Mouse (Mus musculus) kidney, embryonic 15.5 days (tissue): ENCODE measurements at regions not wholly inside any gene's neighbourhood (a gene's known extent, or its start where the extent isn't known, plus 50 kb on each side); places are given as distances from the start of the nearest gene placed in this dataset.

ENCODE experiments used
- ATAC-seq: fragments of 200-750 bp; cut with Nextera tagmentation; replicated peaks from 2 replicates; pipeline ENCODE4 v1.8.0; 2017; ENCODE audit warnings: moderate TSS enrichment; ENCODE audit not compliant: low FRiP score
- H3K27ac ChIP-seq: fragments of 300-500 bp; sonication (generic); 2 replicates; pipeline ENCODE4 v1.5.1; 2015; ENCODE audit warnings: mild to moderate bottlenecking, inconsistent platforms
- H3K27me3 ChIP-seq: fragments of 300-500 bp; sonication (generic); 2 replicates; pipeline ENCODE4 v1.6.1; 2015; ENCODE audit warnings: inconsistent platforms
- H3K36me3 ChIP-seq: fragments of 300-500 bp; sonication (generic); 2 replicates; pipeline ENCODE4 v1.6.1; 2015; ENCODE audit warnings: inconsistent platforms
- H3K4me1 ChIP-seq: fragments of 300-500 bp; sonication (generic); 2 replicates; pipeline ENCODE4 v1.6.1; 2015; ENCODE audit warnings: inconsistent platforms
- H3K4me2 ChIP-seq: fragments of 300-500 bp; sonication (generic); 2 replicates; pipeline ENCODE4 v1.6.1; 2015; ENCODE audit warnings: moderate library complexity, mild to moderate bottlenecking, inconsistent platforms
- H3K4me3 ChIP-seq: fragments of 300-500 bp; sonication (generic); replicated peaks from 2 replicates; pipeline ENCODE4 v1.5.1; 2015; ENCODE audit warnings: mild to moderate bottlenecking, inconsistent platforms
- H3K9ac ChIP-seq: fragments of 300-500 bp; sonication (generic); 2 replicates; pipeline ENCODE4 v1.6.1; 2015; ENCODE audit warnings: mild to moderate bottlenecking, inconsistent platforms
- H3K9me3 ChIP-seq: fragments of 300-500 bp; sonication (generic); replicated peaks from 2 replicates; pipeline ENCODE4 v1.6.1; 2016; ENCODE audit warnings: inconsistent platforms
- WGBS: fragments of 180-500 bp; shearing (Covaris S2); methylation state at CpG from one replicate; pipeline ENCODE4 v1.1.7; 2015; ENCODE audit warnings: mixed read lengths; 5-methylcytosine and 5-hydroxymethylcytosine counted together

- Histone ChIP-seq H3K4me3 (no peak overlapping the region), H3K27me3 (no peaks in the 10 kb centered on the region), H3K4me2 (no peak overlapping the region), H3K36me3 (no peaks in the 10 kb centered on the region), H3K9me3 (no peaks in the 10 kb centered on the region), H3K9ac (no peak overlapping the region), H3K4me1 (0 out of 2 replicates have a peak, but pooled peaks cover 3% of the 10 kb centered on the region), H3K27ac (no peak overlapping the region)
- ATAC-seq = no peak
- WGBS = 88% methylated on average over 10 of the region's 10 CpGs
These were observed 320.4 kb downstream of the Cmpk2 start for GRCm38 (mm10) chr12:26789336-26789846.

DNA sequence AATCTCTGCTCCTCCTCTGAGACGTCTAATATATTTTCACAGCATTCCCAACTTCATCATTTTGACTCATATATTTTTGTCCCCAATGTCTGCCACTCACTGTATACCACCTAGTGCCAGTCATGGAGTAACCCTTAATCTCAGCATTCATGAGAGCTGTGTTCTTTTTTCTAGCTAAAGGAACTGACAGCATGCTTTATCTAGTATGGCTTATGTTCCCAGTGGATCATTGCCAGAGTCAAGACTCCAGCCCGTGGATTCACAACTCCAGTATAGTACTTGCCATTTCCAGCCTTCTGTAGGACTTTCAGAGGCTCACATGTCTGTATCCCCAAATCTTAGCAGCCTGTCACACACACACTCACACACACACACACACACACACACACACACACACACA lies 316.5 kb downstream of the Cmpk2 start:
- H3K4me2 ChIP-seq = no peak overlapping the region
- H3K4me3 ChIP-seq = no peak overlapping the region
- no peaks in the 10 kb centered on the region for H3K27me3 ChIP-seq
- H3K36me3 ChIP-seq = no peaks in the 10 kb centered on the region
- no peak overlapping the region for H3K9ac ChIP-seq
- H3K4me1 ChIP-seq = 0 out of 2 replicates have a peak, but pooled peaks cover 3% of the 10 kb centered on the region
- no peaks in the 10 kb centered on the region for H3K9me3 ChIP-seq
- ATAC-seq = no peak
- no peak overlapping the region for H3K27ac ChIP-seq
- 63% methylated on average over 2 of the region's 2 CpGs for WGBS

GRCm38 (mm10) chr12:26784426-26784825 lies 315.4 kb downstream of the Cmpk2 start:
- no peak overlapping the region for H3K9ac ChIP-seq
- no peak overlapping the region for H3K4me2 ChIP-seq
- no peaks in the 10 kb centered on the region for H3K4me1 ChIP-seq
- H3K27ac ChIP-seq = no peak overlapping the region
- 94% methylated on average over 3 of the region's 3 CpGs for WGBS
- no peak for ATAC-seq
- no peak overlapping the region for H3K4me3 ChIP-seq
- H3K36me3 ChIP-seq = no peaks in the 10 kb centered on the region
- no peaks in the 10 kb centered on the region for H3K27me3 ChIP-seq
- no peaks in the 10 kb centered on the region for H3K9me3 ChIP-seq

- Histone ChIP-seq H3K4me1 (no peaks in the 10 kb centered on the region), H3K36me3 (no peaks in the 10 kb centered on the region), H3K27me3 (no peaks in the 10 kb centered on the region), H3K4me2 (no peak overlapping the region), H3K9me3 (no peaks in the 10 kb centered on the region), H3K27ac (no peak overlapping the region), H3K9ac (no peak overlapping the region), H3K4me3 (no peak overlapping the region)
- ATAC-seq = no peak
- WGBS = 84% methylated on average over 3 of the region's 3 CpGs
These were observed 314.8 kb downstream of the Cmpk2 start for GRCm38 (mm10) chr12:26783800-26784199.

- H3K4me2 ChIP-seq = no peak overlapping the region
- H3K27ac ChIP-seq = no peak overlapping the region
- no peaks in the 10 kb centered on the region for H3K4me1 ChIP-seq
- no peak for ATAC-seq
- no peak overlapping the region for H3K4me3 ChIP-seq
- no peaks in the 10 kb centered on the region for H3K36me3 ChIP-seq
- H3K27me3 ChIP-seq = no peaks in the 10 kb centered on the region
- H3K9me3 ChIP-seq = peaks cover 2% of the 10 kb centered on the region; the same call in 1 of the 2 replicates
- 87% methylated on average over 3 of the region's 3 CpGs for WGBS
- H3K9ac ChIP-seq = no peak overlapping the region
These were observed 312.5 kb downstream of the Cmpk2 start for GRCm38 (mm10) chr12:26781537-26781936.

- Histone ChIP-seq H3K4me2 (no peak overlapping the region), H3K4me1 (no peaks in the 10 kb centered on the region), H3K36me3 (no peaks in the 10 kb centered on the region), H3K27ac (no peak overlapping the region), H3K4me3 (no peak overlapping the region), H3K9me3 (peaks cover 2% of the 10 kb centered on the region; the same call in 1 of the 2 replicates), H3K27me3 (no peaks in the 10 kb centered on the region), H3K9ac (no peak overlapping the region)
- WGBS = 60% methylated on average over 3 of the region's 3 CpGs
- no peak for ATAC-seq
These were observed 309.8 kb downstream of the Cmpk2 start for GRCm38 (mm10) chr12:26778796-26779195.

GRCm38 (mm10) chr12:26776986-26777385 lies 308.0 kb downstream of the Cmpk2 start:
- Histone ChIP-seq H3K36me3 (no peaks in the 10 kb centered on the region), H3K27ac (no peak overlapping the region), H3K9ac (no peak overlapping the region), H3K4me2 (no peak overlapping the region), H3K27me3 (no peaks in the 10 kb centered on the region), H3K9me3 (peaks cover 2% of the 10 kb centered on the region; the same call in 1 of the 2 replicates), H3K4me3 (no peak overlapping the region), H3K4me1 (no peaks in the 10 kb centered on the region; the same call in 1 of the 2 replicates)
- ATAC-seq = no peak
- 98% methylated on average over 1 of the region's 1 CpGs for WGBS

- Histone ChIP-seq H3K9me3 (peaks cover 2% of the 10 kb centered on the region; the same call in 1 of the 2 replicates), H3K4me3 (no peak overlapping the region), H3K27me3 (no peaks in the 10 kb centered on the region), H3K36me3 (no peaks in the 10 kb centered on the region), H3K27ac (no peak overlapping the region), H3K4me2 (no peak overlapping the region), H3K9ac (no peak overlapping the region), H3K4me1 (peaks cover 12% of the 10 kb centered on the region)
- 87% methylated on average over 2 of the region's 2 CpGs for WGBS
- ATAC-seq = no peak
These were observed 305.0 kb downstream of the Cmpk2 start for GRCm38 (mm10) chr12:26774016-26774415.

DNA sequence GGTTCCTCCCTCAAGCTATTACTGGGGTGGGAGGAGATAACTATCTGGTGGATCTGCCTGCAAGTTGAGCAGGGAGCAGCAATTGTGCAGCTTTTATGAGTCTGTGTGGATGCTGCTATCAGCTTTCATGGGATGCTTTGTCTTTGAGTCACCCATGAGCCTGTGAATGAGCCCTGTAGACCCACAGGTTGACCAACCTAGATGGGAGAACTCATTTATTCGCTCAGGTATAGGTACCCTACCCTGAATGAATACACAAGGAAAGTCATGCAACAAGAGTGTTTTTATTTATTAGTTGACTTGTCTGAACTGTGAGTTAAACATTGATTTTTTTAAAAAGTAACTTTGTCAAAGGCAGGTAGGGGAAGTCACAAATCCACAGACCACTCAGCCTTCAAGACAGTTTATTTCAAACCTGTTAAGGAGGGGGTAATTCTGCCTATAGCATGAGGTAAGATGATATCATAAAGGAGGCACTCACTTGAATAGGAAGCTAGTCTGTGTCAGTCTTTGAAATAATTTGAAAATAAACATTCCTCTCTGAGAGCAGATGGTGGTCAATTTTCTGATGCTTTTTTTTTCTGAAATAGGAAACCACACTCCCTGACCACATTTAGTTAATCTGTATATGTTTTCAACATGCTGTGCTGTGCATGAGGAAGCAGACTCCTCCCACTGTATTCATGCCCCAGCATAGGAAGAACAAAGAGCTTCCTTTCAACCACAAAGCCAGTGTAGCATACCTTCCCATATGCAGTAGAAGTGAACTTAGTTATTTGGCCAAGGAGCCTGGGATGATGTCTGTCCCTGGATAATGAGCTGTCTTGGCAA lies 302.0 kb downstream of the Cmpk2 start:
- no peaks in the 10 kb centered on the region for H3K9me3 ChIP-seq
- no peak overlapping the region for H3K9ac ChIP-seq
- WGBS = 59% methylated on average over 1 of the region's 1 CpGs
- peak; percentile 95 for ATAC-seq
- H3K4me2 ChIP-seq = no peak overlapping the region
- no peaks in the 10 kb centered on the region for H3K36me3 ChIP-seq
- peaks cover 12% of the 10 kb centered on the region for H3K4me1 ChIP-seq
- H3K4me3 ChIP-seq = no peak overlapping the region
- H3K27ac ChIP-seq = peak overlapping the region; percentile 93
- no peaks in the 10 kb centered on the region for H3K27me3 ChIP-seq

GRCm38 (mm10) chr12:26767551-26767950 lies 298.5 kb downstream of the Cmpk2 start:
- no peak for ATAC-seq
- no peak overlapping the region for H3K4me3 ChIP-seq
- H3K27ac ChIP-seq = no peak overlapping the region
- peaks cover 12% of the 10 kb centered on the region for H3K4me1 ChIP-seq
- H3K36me3 ChIP-seq = no peaks in the 10 kb centered on the region
- H3K27me3 ChIP-seq = no peaks in the 10 kb centered on the region
- H3K9ac ChIP-seq = no peak overlapping the region
- no peak overlapping the region for H3K4me2 ChIP-seq
- 79% methylated on average over 3 of the region's 3 CpGs for WGBS
- no peaks in the 10 kb centered on the region for H3K9me3 ChIP-seq

- Histone ChIP-seq H3K9ac (no peak overlapping the region), H3K27ac (no peak overlapping the region), H3K27me3 (no peaks in the 10 kb centered on the region), H3K4me3 (no peak overlapping the region), H3K9me3 (no peaks in the 10 kb centered on the region), H3K36me3 (no peaks in the 10 kb centered on the region), H3K4me1 (no peaks in the 10 kb centered on the region), H3K4me2 (no peak overlapping the region)
- 29% methylated on average over 9 of the region's 9 CpGs for WGBS
- no peak for ATAC-seq
These were observed 289.8 kb downstream of the Cmpk2 start for GRCm38 (mm10) chr12:26758657-26759325.

DNA sequence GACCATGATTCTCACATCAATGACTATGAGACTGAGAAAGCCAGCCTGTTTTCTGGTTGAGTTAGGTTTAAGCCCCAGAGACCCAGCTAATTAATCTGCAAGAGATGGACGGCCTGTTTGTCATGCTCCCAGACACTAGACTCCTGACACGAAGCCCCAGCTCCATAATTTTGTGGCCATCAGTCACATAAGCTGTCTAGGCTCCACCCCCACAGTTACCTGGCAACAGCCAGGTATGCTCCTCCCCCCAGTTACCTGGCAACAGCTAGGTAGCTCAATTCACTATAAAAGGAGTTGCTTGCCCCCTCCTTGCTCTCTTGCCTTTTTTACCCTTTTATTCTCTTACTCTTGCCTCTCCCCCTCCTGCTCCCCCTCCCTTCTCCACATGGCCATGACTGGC lies 287.3 kb downstream of the Cmpk2 start:
- Histone ChIP-seq H3K36me3 (no peaks in the 10 kb centered on the region), H3K27ac (no peak overlapping the region), H3K9ac (no peak overlapping the region), H3K9me3 (no peaks in the 10 kb centered on the region), H3K4me2 (no peak overlapping the region), H3K27me3 (no peaks in the 10 kb centered on the region), H3K4me1 (no peaks in the 10 kb centered on the region), H3K4me3 (no peak overlapping the region)
- ATAC-seq = no peak
- 22% methylated on average over 2 of the region's 2 CpGs for WGBS
